Mouse (Mus musculus) CH12.LX (cell line): ENCODE results near the gene Neurl4.

Experiments
- CTCF ChIP-seq, 2 experiments: IDR thresholded peaks in 1 of 2; conservative IDR thresholded peaks in 1 of 2; 2 replicates each; pipeline ENCODE4 v1.5.1; 2011 to 2012; ENCODE audit warnings: low read depth in 2 of 2, low read length in 2 of 2, improper control_type of control experiment in 1 of 2, inconsistent platforms in 1 of 2, mild to moderate bottlenecking in 1 of 2, moderate library complexity in 1 of 2
- HCFC1 ChIP-seq: IDR thresholded peaks from 2 replicates; pipeline ENCODE4 v1.6.1; 2012; ENCODE audit warnings: low read depth, mild to moderate bottlenecking, inconsistent platforms, low read length, improper control_type of control experiment
- JUN ChIP-seq: IDR thresholded peaks from 2 replicates; pipeline ENCODE4 v1.6.1; 2011; ENCODE audit warnings: low read depth, mild to moderate bottlenecking, low read length, improper control_type of control experiment, moderate library complexity; ENCODE audit not compliant: insufficient read depth
- POLR2A ChIP-seq: IDR thresholded peaks from 2 replicates; pipeline ENCODE4 v1.6.1; 2011; ENCODE audit warnings: low read depth, mild to moderate bottlenecking, improper control_type of control experiment, low read length
- TBP ChIP-seq: conservative IDR thresholded peaks from 2 replicates; pipeline ENCODE4 v1.6.1; 2011; ENCODE audit warnings: low read depth, low read length, improper control_type of control experiment

GRCm38 (mm10) chr11:69927501-69927900 is 26.6 kb downstream of the Neurl4 start:
- TF ChIP-seq CTCF (conservative IDR thresholded peaks at IDR 0.05 in 1 of 2, IDR thresholded peaks at IDR 0.05 in 1 of 2; ENCODE audit: low read depth in 2 of 2, low read length in 2 of 2), result peak in 1 of 2 experiments; percentile 20; a peak in 2 of 4 replicates
- no peak for TF ChIP-seq HCFC1
- TF ChIP-seq JUN, result no peak
- TF ChIP-seq POLR2A, result no peak
- no peak for TF ChIP-seq TBP
